Mouse (Mus musculus) left cerebral cortex, postnatal 36 days (tissue): ENCODE results near the gene Smoc1. TPM values are rescaled to one million over a fixed set of nuclear protein-coding genes. Genes with fewer than 3 reads are reported as not detected.

ENCODE experiments used
- DNase-seq, 2 experiments: peaks; one replicate each; pipeline ENCODE4 v3.0.0; 2021 to 2022; ENCODE audit warnings: low spot score in 2 of 2, mixed read lengths in 1 of 2
- intact Hi-C: fragments of 180-260 bp; cut with DNase I; formaldehyde crosslinking; loops from one replicate; pipeline ENCODE4 v1.15.1; 2025
- total RNA-seq, 2 experiments: library from RNA; stranded (reverse); gene quantifications; 2 replicates each; pipeline ENCODE4 v1.2.3; 2021

Gene Smoc1
- total RNA-seq, 2 experiments from 2014 or later: 7.1 to 9.1 TPM

DNA sequence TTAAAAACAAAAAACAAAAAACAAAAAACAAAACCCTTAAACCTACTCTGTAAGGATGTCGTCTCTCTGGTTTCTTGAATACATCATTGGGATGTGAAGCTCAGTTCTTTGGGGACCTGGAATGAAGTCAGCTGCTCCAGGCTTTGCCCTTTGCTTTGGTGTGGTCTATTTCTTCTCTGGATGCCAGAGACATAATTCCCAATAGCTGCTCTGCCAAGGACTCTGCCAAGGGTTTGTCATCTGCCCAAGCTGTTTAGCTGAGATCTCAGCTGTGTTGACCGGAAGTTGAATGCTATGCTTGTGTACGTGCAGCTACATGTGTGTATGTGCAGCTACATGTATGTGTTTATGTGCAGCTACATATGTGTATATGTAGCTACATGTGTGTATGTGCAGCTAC lies 83.4 kb downstream of the Smoc1 start:
- no peak for DNase-seq
- intact Hi-C loops: no loop called here

DNA sequence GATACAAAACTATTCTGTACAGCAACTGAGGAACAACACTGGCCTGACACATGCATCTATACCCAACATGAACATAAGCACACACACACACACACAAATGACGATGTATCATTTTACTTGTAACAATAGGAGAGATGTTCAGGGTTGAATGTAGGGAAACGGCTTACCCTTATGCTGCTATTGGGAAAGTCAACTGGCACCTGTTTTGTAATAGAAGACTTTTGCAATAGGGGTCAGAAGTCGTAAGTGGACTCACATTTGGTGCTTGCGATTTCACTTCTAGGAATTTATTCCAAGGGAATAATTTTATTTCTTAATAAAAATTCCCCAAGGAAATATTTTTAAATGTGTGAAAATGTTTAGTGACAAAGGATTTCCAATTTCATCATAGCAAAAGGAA lies 85.7 kb downstream of the Smoc1 start:
- intact Hi-C loops: no loop called here
- DNase-seq: no peak

DNA sequence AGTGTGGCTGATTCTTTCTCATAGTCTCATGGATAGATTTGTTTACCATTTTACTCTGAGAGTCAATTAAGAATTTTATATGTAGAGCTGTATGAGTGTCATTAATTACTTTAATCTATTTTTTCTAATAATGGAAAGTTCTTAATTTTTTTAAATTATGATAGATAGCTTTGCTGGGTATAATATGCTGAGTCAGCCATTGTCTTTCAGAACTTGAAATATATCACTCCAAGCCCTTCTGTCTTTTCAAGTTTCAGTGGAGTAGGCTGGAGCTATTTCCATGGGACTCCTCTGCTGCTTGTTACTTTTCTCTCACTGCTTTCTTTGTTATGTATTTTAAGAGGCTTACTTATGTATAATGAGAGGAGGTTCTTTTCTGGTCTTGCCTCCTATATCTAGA lies 93.7 kb downstream of the Smoc1 start:
- DNase-seq: no peak
- intact Hi-C loops: no loop called here

DNA sequence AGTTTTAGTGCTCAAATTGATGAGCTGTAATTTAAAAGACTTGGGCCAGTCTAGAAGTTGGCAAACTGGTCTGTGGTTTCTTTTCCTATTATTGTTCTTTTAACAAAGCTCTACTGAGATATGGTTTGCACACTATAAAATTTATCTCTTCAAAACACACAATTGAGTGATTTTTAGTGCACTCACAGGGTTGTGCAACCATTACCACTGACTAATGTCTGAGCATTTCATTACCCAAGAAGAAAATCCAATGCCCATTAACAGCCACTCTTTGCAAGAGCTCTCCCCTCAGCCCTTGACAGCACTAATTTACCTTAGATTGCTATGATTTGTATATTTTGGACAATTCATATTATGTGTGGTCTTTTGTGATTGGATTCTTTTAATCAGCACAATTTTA lies 97.2 kb downstream of the Smoc1 start:
- intact Hi-C loops: no loop called here
- DNase-seq: no peak

DNA sequence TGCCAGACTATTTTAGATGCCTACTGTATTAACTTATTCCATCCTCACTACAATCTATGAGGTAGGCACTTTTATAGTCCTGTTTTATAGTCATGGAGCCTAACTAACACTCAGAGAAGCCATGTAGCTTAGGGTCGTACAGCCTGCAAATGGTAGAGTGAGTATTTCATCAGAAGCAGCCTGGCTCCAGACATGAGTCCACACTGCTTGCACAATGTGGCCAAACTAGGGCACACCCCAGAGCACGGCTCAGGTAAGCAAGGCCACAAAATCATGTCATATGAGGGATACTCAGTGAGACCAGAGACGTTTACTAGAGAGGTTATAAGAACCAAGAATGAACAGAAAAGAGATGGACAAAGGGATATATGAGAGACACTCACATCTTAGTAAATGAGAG lies 100.2 kb downstream of the Smoc1 start:
- no peak for DNase-seq
- intact Hi-C loops: no loop called here

DNA sequence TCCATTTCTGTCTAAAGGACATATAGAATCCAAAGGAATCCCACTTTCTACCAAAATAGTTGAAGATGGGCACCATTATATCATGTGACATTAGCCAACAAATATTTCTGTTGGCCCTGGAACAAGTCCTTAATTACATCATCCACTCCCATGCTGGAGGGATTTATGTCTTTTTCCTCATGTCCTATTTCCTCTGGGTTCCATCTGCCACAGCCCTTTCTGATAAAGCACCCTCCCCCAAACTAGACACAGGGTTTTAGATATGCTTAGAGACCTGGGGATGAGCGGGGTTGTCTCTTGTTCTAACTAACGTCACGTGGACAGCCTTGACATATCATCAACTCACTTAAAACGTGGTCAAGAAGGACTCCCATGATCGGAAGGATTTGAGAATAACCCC lies 102.1 kb downstream of the Smoc1 start:
- intact Hi-C loops: no loop called here
- no peak for DNase-seq

DNA sequence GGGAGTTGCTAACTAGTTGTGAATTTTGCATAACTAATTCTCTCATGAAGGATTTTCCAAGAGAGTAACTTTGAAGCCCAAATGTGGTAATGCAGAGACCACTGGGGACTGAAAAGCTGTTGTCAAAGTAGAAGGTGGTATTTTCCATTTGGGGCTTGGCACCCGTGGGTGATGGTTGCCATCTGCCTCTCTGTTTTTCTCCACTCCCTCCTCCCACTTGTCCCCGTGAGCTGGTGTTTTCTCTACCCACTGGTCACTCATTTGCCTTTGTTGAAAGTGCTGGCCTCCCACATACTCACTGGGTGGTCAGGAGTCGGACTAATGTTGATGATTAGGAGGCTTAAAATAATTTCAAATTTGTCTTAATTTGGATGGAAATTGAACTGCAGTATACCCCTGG lies 104.1 kb downstream of the Smoc1 start:
- intact Hi-C loops: no loop called here
- no peak for DNase-seq

DNA sequence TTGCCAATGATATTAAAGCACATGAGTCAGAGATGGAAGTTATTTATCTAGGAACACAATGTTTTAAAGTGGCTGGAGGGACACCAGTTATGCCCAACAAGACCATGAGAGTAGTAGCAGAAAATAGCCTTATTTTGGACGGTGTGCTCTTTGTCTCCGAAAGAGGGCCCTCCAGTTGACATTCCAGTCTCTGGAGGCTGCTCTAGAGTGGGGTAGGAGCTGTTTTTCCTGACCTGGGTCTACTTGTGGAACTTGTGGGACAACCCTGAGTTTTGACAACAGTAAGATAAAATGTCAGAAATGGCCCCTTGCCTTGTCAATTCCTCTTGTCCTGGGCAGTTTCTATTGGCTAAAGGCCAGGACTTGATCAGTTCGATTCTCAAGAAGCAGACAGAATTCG lies 104.5 kb downstream of the Smoc1 start:
- no peak for DNase-seq
- intact Hi-C loops: no loop called here

DNA sequence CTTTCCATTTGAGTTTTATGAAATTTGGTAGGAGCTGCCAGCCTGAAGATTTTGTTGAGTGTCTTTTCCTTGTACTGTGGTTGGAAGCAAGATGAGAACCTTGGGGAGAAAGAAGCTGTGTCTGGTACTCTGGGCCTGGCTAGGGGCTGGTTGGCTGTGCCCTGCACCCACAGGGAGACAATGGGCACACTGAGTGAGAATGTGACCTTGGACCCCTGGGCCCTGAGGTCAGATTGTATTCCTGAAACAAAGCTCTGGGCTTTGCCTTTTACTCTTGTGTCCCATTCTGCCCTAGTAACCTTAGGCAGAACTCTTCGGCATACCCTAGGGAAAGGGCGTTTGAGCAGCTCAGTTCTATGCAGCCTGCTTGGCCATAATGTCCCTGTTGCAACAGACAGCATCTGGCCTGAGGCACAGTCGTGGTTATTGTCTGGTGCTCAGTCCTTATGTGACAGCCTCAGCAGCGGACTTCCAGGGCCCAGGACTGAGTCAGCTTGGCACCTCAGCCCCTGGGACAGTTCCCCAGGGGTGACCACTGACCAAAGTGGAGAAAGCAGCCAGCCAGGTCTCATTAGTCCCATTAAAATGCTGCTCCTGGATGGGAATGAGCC lies 106.6 kb downstream of the Smoc1 start:
- DNase-seq: no peak
- intact Hi-C loops: no loop called here

DNA sequence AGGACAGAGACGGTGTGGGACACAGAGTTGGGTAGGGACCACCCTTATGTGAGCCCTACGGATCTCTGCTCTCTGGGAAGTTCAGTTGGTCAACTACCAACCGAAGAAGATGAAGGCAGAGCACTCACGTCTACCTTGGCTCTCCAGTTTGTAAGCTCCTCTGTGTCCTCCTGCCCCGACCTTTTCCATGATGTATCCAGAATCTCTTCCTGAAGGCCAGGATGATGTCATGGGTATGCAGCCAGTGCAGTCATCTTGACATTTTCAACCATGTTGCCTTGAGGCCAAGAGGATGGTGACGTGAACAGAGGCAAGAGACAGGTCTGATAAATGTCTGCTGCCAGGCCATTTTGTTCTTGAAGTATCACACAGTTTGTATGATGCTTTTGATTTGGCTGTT lies 111.6 kb downstream of the Smoc1 start:
- no peak for DNase-seq
- intact Hi-C loops: no loop called here

DNA sequence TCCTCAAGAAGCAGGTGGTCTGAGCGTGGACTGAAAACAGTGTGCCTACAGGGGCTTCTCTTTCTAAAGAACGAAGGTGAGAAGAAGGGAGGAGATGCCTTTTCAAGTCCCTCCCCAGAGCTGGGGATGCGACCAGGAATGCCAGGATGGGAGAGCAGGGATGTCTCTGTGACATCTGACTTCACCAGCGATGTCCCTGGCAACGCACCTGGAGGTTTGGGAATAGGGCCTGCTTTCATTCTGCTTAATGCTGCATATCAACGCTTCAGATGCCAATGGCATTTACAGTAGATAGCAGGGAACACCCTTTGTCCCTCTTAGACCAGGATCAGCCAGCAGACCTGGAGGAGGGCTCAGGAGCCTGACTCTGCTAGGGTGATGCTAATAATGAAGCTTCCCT lies 112.9 kb downstream of the Smoc1 start:
- DNase-seq: no peak
- intact Hi-C loops: no loop called here

DNA sequence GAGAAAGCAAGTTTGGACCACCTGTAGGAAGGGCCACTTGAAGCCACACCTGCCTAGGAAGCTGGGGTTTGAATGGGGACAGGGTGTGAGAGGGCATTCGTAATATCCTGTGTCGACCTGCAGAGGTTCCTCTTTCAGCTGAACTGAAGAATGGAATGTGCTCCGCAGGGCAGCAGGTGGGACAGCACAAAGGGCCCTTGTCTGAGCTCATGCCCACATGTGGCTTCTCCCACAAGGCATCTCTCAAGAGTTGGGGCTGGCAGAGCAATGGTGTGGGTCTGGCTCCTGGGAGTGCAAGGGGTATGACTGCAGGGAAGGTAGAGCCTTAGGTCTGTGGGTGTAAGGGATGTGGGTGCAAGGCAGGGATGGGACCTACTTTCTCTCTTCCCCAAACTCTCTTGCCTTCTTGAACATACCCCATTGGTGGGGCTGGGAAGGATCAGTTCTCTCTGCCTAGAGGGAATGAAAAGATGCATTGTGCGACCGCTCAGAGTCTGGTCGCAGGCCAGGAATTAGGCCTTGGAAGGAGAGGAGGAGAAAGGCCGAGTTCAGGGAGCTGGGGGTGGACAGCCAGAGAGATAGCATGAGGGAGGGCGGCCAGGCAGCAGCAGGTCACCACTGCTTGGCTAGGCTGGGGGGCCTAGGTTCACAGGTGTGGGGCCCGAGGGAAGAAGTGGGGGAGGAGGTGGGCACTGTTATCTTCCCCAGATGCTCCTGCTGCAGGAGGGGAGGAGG lies 114.2 kb downstream of the Smoc1 start:
- peak; percentile 17 to 31 for DNase-seq
- intact Hi-C loops: no loop called here

DNA sequence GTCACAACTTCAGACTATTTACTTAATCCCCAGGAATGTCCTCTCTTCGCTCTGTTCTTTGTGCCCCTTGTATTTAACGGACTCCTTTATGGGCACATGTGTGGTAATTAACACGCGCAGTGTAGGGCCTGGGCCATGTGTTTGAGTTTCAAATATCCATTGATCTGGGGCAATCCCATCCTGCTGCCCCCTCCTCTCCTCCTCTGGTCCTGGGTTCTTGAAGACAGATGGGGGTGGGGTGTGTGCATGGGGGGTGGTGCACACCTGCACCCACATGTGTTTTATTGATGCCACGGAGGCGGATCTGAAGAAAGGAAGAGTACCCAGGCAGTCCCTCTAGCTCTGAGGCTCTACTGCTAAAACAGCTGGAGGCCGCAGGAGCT lies 114.7 kb downstream of the Smoc1 start:
- no peak for DNase-seq
- intact Hi-C loops: no loop called here

DNA sequence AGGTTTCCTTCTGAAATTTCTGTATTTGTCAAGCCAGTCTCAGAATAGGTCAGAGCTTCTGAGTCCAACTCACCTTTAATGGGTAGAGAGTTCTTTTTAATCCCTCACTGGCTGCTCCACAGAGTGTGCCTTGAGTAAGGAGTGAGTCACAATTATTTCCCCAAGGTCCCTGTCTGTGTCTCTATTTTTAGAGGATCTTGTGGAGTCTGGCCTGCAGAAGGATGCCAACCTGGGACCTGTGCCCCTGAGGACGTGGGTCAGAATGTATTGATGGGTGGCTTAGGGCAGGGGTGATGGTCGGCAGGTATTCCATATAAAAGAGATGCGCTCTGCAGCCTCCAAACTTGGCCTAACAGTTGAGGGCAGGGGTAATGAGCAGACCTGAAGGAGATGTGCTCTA lies 115.6 kb downstream of the Smoc1 start:
- DNase-seq: no peak
- intact Hi-C loops: no loop called here

DNA sequence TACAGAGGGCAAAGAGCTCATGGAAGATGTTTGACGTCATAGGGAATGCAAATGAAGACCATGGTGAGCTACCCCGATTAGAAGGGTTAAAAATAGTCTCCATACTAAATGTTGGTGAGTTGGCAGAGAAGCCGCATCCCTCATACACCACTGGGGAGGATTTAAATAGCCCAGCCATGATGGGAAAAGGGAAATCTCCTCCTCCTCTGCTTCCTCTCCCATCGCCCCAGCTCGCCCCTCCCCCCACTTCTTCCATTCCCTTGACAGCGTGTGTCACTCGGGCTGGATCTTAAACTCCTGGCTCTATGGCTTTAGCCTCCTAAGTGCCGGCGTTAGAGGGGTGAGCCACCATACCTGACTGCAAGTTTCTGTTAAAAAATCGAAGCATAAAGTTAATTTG lies 117.6 kb downstream of the Smoc1 start:
- DNase-seq: no peak
- intact Hi-C loops: no loop called here

DNA sequence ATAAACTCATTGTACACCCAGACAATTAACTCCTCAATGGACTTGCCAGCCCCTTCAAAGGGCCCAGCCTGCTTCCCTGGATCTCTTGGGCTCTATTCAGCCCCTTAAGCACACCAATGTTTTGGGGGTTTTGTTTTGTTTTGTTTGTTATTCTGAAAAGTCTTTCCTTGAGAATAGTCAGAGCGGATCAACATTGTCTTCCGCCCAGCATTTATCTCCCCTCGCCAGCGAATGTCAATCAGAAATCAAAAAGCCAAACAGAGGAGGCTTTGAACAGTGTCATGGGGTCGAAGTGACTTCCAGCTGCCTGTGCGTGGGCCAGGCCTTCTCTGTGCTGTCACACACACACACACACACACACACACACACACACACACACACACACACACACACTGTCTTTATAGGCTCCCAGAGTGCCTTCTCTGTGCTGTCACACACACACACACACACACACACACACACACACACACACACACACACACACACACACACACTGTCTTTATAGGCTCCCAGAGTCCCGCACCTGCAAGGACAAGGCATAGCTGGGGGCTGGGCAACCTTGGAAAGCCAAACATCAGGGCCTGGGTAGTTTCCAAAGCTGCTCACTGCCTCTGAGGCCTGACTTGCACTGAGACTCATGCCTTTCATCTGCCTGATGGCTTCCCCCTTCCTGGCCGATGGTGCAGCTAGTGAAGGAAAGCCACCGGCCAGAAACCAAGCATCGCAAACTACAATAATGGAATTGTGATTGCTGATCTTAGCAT lies 120.0 kb downstream of the Smoc1 start:
- DNase-seq: no peak
- intact Hi-C loops: no loop called here

DNA sequence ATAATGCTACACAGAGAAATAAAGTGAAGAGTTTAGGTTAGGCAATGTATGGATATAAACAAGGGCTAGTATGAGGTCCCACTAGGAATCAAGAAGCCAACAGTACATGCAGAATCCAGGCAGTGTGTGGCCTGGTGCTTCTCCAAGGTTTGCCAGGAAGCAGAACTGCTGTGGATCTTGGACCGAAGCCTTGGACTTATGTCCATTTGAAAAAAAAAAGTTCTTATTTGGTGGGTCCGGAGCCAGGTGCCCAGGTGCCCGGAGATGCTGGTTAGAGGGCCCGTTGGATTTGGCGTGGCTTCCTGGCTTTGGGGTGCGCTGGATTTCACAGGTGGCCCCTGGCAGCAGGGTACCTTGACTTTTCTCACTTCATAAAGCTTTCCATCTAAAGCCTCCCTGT lies 121.3 kb downstream of the Smoc1 start:
- DNase-seq: no peak
- intact Hi-C loops: no loop called here

DNA sequence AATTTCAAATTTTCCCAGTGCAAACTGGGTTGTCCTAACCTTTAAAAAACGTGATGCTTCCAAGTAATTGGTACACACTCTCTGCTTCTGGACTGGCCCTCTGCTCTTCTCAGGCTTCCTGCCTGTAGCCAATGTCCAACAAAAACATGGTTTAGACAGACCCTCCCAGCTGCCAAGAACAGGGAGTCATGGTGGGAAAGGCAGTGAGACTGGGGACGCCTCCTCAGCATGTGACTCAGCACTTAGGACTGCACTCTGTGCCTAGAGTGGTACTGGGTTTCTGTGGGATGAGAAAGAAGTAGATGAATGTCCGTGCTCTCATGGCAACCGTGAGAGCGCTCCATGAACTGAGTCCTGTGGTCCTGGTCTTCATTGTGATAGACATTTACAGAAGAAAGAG lies 124.3 kb downstream of the Smoc1 start:
- intact Hi-C loops: no loop called here

DNA sequence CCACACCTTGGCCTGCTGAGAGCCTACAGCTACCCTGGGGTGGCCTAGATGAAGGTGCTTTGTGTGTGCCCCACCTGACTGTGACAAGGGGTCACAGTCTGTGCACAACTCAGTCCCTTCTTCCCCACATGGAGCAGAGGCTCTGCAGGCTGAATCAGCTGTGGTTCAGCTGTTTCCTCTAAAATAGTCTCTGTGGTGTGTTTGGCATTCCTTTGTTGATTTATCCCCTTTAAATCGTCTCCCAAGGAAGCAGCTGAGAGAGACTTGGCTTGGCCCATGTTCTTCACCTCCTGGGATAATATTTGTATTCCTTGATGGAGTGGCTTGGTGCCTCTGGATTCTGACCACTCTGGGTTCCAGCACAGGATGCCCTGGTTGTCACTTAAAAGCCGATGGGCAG lies 125.5 kb downstream of the Smoc1 start:
- intact Hi-C loops: no loop called here
- DNase-seq: no peak

More for the DNA sequence above, 124.3 kb downstream of the Smoc1 start:
- no peak for DNase-seq

DNA sequence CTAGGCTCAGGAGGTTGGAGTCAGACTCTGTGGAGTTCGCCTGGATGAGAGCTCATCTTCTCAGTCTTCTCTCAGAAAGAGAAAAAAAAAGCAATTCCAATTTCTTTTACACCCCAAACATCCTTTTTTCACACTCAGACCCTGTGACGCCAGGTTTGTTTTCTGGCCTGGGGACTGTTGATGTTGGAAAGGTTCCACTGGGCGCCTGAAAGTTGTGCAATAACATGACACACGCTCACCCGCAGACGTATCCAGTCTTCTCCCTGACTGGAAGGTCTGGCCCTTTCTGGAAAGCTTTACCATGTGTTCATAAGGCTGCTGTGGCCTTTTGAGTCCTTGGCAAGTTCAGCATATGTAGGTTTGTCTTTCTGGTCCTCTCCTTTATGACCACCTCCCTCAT lies 129.1 kb downstream of the Smoc1 start:
- no peak for DNase-seq
- intact Hi-C loops: no loop called here

DNA sequence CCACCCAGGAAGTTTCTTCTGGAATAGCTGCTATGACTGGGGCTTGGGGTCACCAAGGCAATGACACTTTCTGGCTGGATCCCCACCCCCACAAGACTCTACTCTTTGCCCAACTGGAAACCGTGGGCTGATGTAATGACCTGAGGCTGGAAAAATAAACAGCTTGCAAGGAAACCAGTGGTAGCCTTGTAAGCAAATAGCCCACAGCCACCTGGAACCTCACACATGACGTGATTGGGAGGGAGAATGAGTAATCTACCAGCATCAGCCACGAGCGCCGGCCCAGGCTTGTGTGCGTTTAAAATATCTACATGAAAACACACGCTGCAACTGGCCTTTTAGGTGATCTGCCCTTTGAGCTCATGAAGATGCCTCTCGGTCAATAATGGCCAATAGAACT lies 130.2 kb downstream of the Smoc1 start:
- DNase-seq: no peak
- intact Hi-C loops: no loop called here
